Mouse (Mus musculus): ENCODE measurements around the gene Gm11758. TPM values are rescaled to one million over a fixed set of nuclear protein-coding genes. Genes with fewer than 3 reads are reported as not detected.
"Not testable (repeated sequence)": the region's sequence is repeated elsewhere in the genome, so short reads cannot be mapped to it uniquely, and the experiment has no call there.

Gene Gm11758
- not detected in 2 replicates for polyA plus RNA-seq (2016; fragmentation: Nextera tagmentation; extraction: Ambion mirVana)

DNA sequence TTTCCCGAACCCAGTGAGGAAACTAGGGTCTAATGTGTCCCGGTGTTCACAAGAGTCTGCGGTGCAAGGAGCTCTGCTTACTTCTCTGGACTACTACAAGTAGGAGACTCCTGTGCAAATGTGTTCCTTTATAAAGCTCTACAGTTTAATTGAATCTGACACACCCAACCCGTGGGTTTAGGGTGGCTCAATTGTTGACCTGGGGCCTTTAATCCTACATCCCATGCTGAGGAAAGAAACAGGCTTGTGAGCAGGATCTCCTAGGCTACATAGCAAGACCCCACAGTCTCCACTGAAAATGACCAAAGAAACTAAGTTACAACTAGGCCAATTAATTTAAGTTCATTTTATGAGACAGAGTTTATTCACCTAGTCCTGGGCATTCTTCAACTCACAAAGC is at the start of gene Gm11758:
Gm11758 (minus strand) TSS at position 101 of the 400 bp plus-strand sequence.
- WGBS = no CpG with 5 or more reads among the region's 4 CpGs
- H3K4me1 ChIP-seq; H3K4me3 ChIP-seq; H3K4me2 ChIP-seq (replicated peaks); H3K36me3 ChIP-seq; H3K9ac ChIP-seq; H3K27me3 ChIP-seq; H3K27ac ChIP-seq; H3K9me3 ChIP-seq (replicated peaks); ATAC-seq (ENCODE audit: low FRiP score): not testable (repeated sequence)

DNA sequence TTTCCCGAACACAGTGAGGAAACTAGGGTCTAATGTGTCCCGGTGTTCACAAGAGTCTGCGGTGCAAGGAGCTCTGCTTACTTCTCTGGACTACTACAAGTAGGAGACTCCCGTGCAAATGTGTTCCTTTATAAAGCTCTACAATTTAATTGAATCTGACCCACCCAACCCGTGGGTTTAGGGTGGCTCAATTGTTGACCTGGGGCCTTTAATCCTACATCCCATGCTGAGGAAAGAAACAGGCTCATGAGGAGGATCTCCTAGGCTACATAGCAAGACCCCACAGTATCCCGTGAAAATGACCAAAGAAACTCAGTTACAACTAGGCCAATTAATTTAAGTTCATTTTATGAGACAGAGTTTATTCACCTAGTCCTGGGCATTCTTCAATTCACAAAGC is 44.6 kb upstream of the Gm11758 start, which contains the start of gene Gm11756:
Gm11756 (minus strand) TSS at position 101 of the 400 bp plus-strand sequence.
- not testable (repeated sequence) for H3K9me3 ChIP-seq (replicated peaks); H3K4me2 ChIP-seq (replicated peaks); H3K27me3 ChIP-seq; H3K4me1 ChIP-seq; H3K36me3 ChIP-seq; ATAC-seq (ENCODE audit: low FRiP score); H3K27ac ChIP-seq; H3K9ac ChIP-seq; H3K4me3 ChIP-seq
- WGBS = 91% methylated on average over 6 of the region's 6 CpGs

DNA sequence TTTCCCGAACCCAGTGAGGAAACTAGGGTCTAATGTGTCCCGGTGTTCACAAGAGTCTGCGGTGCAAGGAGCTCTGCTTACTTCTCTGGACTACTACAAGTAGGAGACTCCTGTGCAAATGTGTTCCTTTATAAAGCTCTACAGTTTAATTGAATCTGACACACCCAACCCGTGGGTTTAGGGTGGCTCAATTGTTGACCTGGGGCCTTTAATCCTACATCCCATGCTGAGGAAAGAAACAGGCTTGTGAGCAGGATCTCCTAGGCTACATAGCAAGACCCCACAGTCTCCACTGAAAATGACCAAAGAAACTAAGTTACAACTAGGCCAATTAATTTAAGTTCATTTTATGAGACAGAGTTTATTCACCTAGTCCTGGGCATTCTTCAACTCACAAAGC is 29.8 kb upstream of the Gm11758 start, which contains the start of gene Gm13871:
Gm13871 (minus strand) TSS at position 101 of the 400 bp plus-strand sequence.
- H3K4me2 ChIP-seq (replicated peaks); H3K27me3 ChIP-seq; ATAC-seq (ENCODE audit: low FRiP score); H3K9me3 ChIP-seq (replicated peaks); H3K9ac ChIP-seq; H3K4me1 ChIP-seq; H3K27ac ChIP-seq; H3K36me3 ChIP-seq; H3K4me3 ChIP-seq: not testable (repeated sequence)
- WGBS = no CpG with 5 or more reads among the region's 4 CpGs

DNA sequence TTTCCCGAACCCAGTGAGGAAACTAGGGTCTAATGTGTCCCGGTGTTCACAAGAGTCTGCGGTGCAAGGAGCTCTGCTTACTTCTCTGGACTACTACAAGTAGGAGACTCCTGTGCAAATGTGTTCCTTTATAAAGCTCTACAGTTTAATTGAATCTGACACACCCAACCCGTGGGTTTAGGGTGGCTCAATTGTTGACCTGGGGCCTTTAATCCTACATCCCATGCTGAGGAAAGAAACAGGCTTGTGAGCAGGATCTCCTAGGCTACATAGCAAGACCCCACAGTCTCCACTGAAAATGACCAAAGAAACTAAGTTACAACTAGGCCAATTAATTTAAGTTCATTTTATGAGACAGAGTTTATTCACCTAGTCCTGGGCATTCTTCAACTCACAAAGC is 14.9 kb upstream of the Gm11758 start, which contains the start of gene Gm11757:
Gm11757 (minus strand) TSS at position 101 of the 400 bp plus-strand sequence.
- not testable (repeated sequence) for H3K4me1 ChIP-seq; H3K36me3 ChIP-seq; H3K4me2 ChIP-seq (replicated peaks); H3K4me3 ChIP-seq; H3K9ac ChIP-seq; H3K9me3 ChIP-seq (replicated peaks); H3K27ac ChIP-seq; ATAC-seq (ENCODE audit: low FRiP score); H3K27me3 ChIP-seq
- no CpG with 5 or more reads among the region's 4 CpGs for WGBS

DNA sequence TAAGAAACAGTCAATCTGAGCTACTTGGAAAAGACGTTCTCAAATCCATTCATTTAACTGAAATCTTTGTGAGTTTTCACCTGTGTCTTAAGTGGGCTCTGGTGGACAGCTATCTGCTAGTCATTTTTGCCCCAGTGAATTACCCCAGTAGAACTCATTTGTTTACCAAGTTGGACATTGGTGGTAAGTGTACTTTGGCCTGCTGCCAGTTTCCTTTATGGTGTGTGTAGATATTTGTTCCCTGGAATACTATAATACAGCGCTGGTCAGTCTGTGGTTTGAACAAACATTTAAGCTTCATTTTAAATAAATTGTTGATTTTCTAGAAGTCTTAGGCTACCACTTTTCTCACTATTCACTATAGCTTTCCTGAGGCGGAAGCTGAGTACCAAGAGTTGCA is 49.5 kb downstream of the Gm11758 start:
- no peaks in the 10 kb centered on the region for H3K9me3 ChIP-seq (replicated peaks)
- H3K27ac ChIP-seq = no peak overlapping the region
- H3K4me1 ChIP-seq = no peaks in the 10 kb centered on the region
- H3K36me3 ChIP-seq = no peaks in the 10 kb centered on the region
- WGBS = 80% methylated on average over 3 of the region's 3 CpGs
- H3K27me3 ChIP-seq = no peaks in the 10 kb centered on the region
- ATAC-seq (ENCODE audit: low FRiP score) = no peak
- H3K4me2 ChIP-seq (replicated peaks) = no peak overlapping the region
- H3K4me3 ChIP-seq = no peak overlapping the region
- H3K9ac ChIP-seq = no peak overlapping the region

Other genes starting within 250 kb of the Gm11758 start
- gene Gm11236, start 238.1 kb downstream of the Gm11758 start, polyA plus RNA-seq (2016; fragmentation: Nextera tagmentation; extraction: Ambion mirVana) = not detected in 2 replicates
- gene Gm11239, start 207.9 kb downstream of the Gm11758 start, polyA plus RNA-seq (2016; fragmentation: Nextera tagmentation; extraction: Ambion mirVana) = not detected in 2 replicates
- gene Gm428, start 192.8 kb downstream of the Gm11758 start, polyA plus RNA-seq (2016; fragmentation: Nextera tagmentation; extraction: Ambion mirVana) = not detected in 2 replicates
- 1.3 and 2.0 TPM in 2 replicates for gene Rasef, start 85.3 kb downstream of the Gm11758 start, polyA plus RNA-seq (2016; fragmentation: Nextera tagmentation; extraction: Ambion mirVana)
- gene Gm11757, start 14.8 kb upstream of the Gm11758 start, polyA plus RNA-seq (2016; fragmentation: Nextera tagmentation; extraction: Ambion mirVana) = not detected in 2 replicates
- not detected in 2 replicates for gene Gm13871, start 29.7 kb upstream of the Gm11758 start, polyA plus RNA-seq (2016; fragmentation: Nextera tagmentation; extraction: Ambion mirVana)
- not detected in 2 replicates for gene Gm11756, start 44.5 kb upstream of the Gm11758 start, polyA plus RNA-seq (2016; fragmentation: Nextera tagmentation; extraction: Ambion mirVana)
- gene 2310002L09Rik, start 74.6 kb upstream of the Gm11758 start, polyA plus RNA-seq (2016; fragmentation: Nextera tagmentation; extraction: Ambion mirVana) = 0.30 and 2.1 TPM in 2 replicates
- 10.5 and 11.1 TPM in 2 replicates for gene Frmd3, start 137.2 kb upstream of the Gm11758 start, polyA plus RNA-seq (2016; fragmentation: Nextera tagmentation; extraction: Ambion mirVana)

All from hindbrain, embryonic 12.5 days (tissue).